Mouse (Mus musculus) spleen, adult 18-20 months (tissue): Measurements from ENCODE around the gene Itsn2.
"Not testable (repeated sequence)": the region's sequence is repeated elsewhere in the genome, so short reads cannot be mapped to it uniquely, and the experiment has no call there.

ENCODE experiments used
- DNase-seq, 2 experiments: peaks; one replicate each; pipeline ENCODE4 v3.0.0; 2022; ENCODE audit warnings: mixed read lengths in 2 of 2

Gene Itsn2

GRCm38 (mm10) chr12:4592541-4593165 is at the start of gene Itsn2, which contains the start of gene Gm3625:
TSS of gene Itsn2 (plus strand) at chr12:4592638.
TSS of gene Gm3625 (minus strand) at chr12:4592927.
- DNase-seq, result peak; percentile 74 to 83

GRCm38 (mm10) chr12:4544400-4544919 is 48.0 kb upstream of the Itsn2 start:
- DNase-seq, result no peak

- DNase-seq, result no peak
These were observed 47.0 kb upstream of the Itsn2 start for GRCm38 (mm10) chr12:4545425-4545824.

GRCm38 (mm10) chr12:4546491-4546890 is 45.9 kb upstream of the Itsn2 start:
- DNase-seq, result no peak

- DNase-seq, result no peak
These were observed 44.9 kb upstream of the Itsn2 start for GRCm38 (mm10) chr12:4547557-4547956.

GRCm38 (mm10) chr12:4548053-4549013 is 44.1 kb upstream of the Itsn2 start:
- DNase-seq, result peak; percentile 42 to 69

- DNase-seq, result not testable (repeated sequence)
These were observed 38.7 kb upstream of the Itsn2 start for GRCm38 (mm10) chr12:4553704-4554103.

GRCm38 (mm10) chr12:4555451-4555850 is 37.0 kb upstream of the Itsn2 start:
- DNase-seq, result no peak

GRCm38 (mm10) chr12:4556891-4557290 is 35.5 kb upstream of the Itsn2 start:
- DNase-seq, result no peak

GRCm38 (mm10) chr12:4557436-4557835 is 35.0 kb upstream of the Itsn2 start:
- DNase-seq, result no peak

- no peak for DNase-seq
These were observed 34.4 kb upstream of the Itsn2 start for GRCm38 (mm10) chr12:4558013-4558412.

GRCm38 (mm10) chr12:4558475-4559279 is 33.8 kb upstream of the Itsn2 start:
- DNase-seq, result no peak

GRCm38 (mm10) chr12:4571864-4572263 is 20.6 kb upstream of the Itsn2 start:
- peak; percentile 7 to 19 for DNase-seq

GRCm38 (mm10) chr12:4574065-4574464 is 18.4 kb upstream of the Itsn2 start:
- DNase-seq, result no peak

- DNase-seq, result no peak
These were observed 10.1 kb upstream of the Itsn2 start for GRCm38 (mm10) chr12:4582326-4582725.

- no peak for DNase-seq
These were observed 4.6 kb upstream of the Itsn2 start for GRCm38 (mm10) chr12:4587846-4588245.

- DNase-seq, result no peak
These were observed 3.8 kb upstream of the Itsn2 start for GRCm38 (mm10) chr12:4588603-4589002.

- DNase-seq, result no peak
These were observed 413 bp upstream of the Itsn2 start for GRCm38 (mm10) chr12:4592025-4592424.

- peak; percentile 60 to 69 for DNase-seq
These were observed 910 bp downstream of the Itsn2 start for GRCm38 (mm10) chr12:4593166-4593929.

- DNase-seq, result no peak
These were observed 1.5 kb downstream of the Itsn2 start for GRCm38 (mm10) chr12:4593930-4594391.

GRCm38 (mm10) chr12:4595055-4595454 is 2.6 kb downstream of the Itsn2 start:
- DNase-seq, result no peak
